Mouse (Mus musculus) hindbrain, embryonic 11.5 days (tissue): ENCODE results near the gene Itch. TPM values are rescaled to one million over a fixed set of nuclear protein-coding genes. Genes with fewer than 3 reads are reported as not detected.

Experiments
- ATAC-seq: fragments of 200-750 bp; cut with Nextera tagmentation; 2 replicates; pipeline ENCODE4 v1.8.0; 2017; ENCODE audit warnings: mild to moderate bottlenecking, moderate TSS enrichment, moderate library complexity; ENCODE audit not compliant: low FRiP score
- DNase-seq: peaks from one replicate; pipeline ENCODE4 v3.0.0-alpha.2; 2015; ENCODE audit warnings: low spot score
- H3K27ac ChIP-seq: fragments of 300-500 bp; sonication (generic); 2 replicates; pipeline ENCODE4 v1.5.1; 2014; ENCODE audit warnings: mild to moderate bottlenecking, low read depth, low read length
- H3K27me3 ChIP-seq: fragments of 300-500 bp; sonication (generic); 2 replicates; pipeline ENCODE4 v1.6.1; 2014; ENCODE audit warnings: mild to moderate bottlenecking, low read length, moderate library complexity, mixed read lengths; ENCODE audit not compliant: control insufficient read depth, insufficient read depth
- H3K36me3 ChIP-seq: fragments of 300-500 bp; sonication (generic); 2 replicates; pipeline ENCODE4 v1.6.1; 2014; ENCODE audit warnings: mild to moderate bottlenecking, low read length, moderate library complexity, mixed read lengths; ENCODE audit not compliant: control insufficient read depth, insufficient read depth
- H3K4me1 ChIP-seq: fragments of 300-500 bp; sonication (generic); replicated peaks from 2 replicates; pipeline ENCODE4 v1.6.1; 2014; ENCODE audit warnings: low read length, mixed read lengths; ENCODE audit not compliant: control insufficient read depth, insufficient read depth
- H3K4me2 ChIP-seq: fragments of 300-500 bp; sonication (generic); replicated peaks from 2 replicates; pipeline ENCODE4 v1.6.1; 2014; ENCODE audit warnings: mild to moderate bottlenecking, low read depth, low read length
- H3K4me3 ChIP-seq: fragments of 300-500 bp; sonication (generic); 2 replicates; pipeline ENCODE4 v1.5.1; 2014; ENCODE audit warnings: low read depth, low read length
- H3K9ac ChIP-seq: fragments of 300-500 bp; sonication (generic); 2 replicates; pipeline ENCODE4 v1.6.1; 2014; ENCODE audit warnings: low read depth, low read length
- H3K9me3 ChIP-seq: fragments of 300-500 bp; sonication (generic); 2 replicates; pipeline ENCODE4 v1.6.1; 2016; ENCODE audit warnings: low read length; ENCODE audit not compliant: control insufficient read depth
- WGBS: fragments of 180-500 bp; shearing (Covaris S2); extraction: QIAGEN DNeasy Blood & Tissue Kit; methylation state at CpG from one replicate; pipeline ENCODE4 v1.1.7; 2014; 5-methylcytosine and 5-hydroxymethylcytosine counted together
- polyA plus RNA-seq: library from polyadenylated mRNA; unstranded; fragments of >200 nt; fragmentation: Nextera tagmentation; extraction: Ambion mirVana; gene quantifications from 2 replicates; pipeline ENCODE4 v1.2.1, GENCODE M21; 2014

Itch gene
- polyA plus RNA-seq, 1 experiment from 2014 or later, result 56.6 TPM

- DNase-seq, result peak; percentile 99
- under 1% methylated on average over 50 of the region's 50 CpGs for WGBS
- peaks cover 2% of the 10 kb centered on the region; the same call in 1 of the 2 replicates for H3K4me1 ChIP-seq
- peak within 1 kb of the TSS; percentile 83 for H3K27ac ChIP-seq
- H3K9me3 ChIP-seq, result no peaks in the 10 kb centered on the region
- peak within 1 kb of the TSS; percentile 93 for H3K9ac ChIP-seq
- H3K4me3 ChIP-seq, result peak within 1 kb of the TSS; percentile 91
- no peaks in the 10 kb centered on the region for H3K36me3 ChIP-seq
- peak within 1 kb of the TSS; percentile 55 for H3K4me2 ChIP-seq
- H3K27me3 ChIP-seq, result no peaks in the 10 kb centered on the region
- peak; percentile 100 for ATAC-seq
These were observed 103.2 kb downstream of the Itch start, which contains the start of gene Dynlrb1 for GRCm38 (mm10) chr2:155236362-155236992. Dynlrb1 (plus strand) TSS chr2:155236533.

GRCm38 (mm10) chr2:155237276-155237675, 104.0 kb downstream of the Itch start:
- H3K9ac ChIP-seq, result peak overlapping the region; percentile 93
- no peaks in the 10 kb centered on the region for H3K9me3 ChIP-seq
- peaks cover 2% of the 10 kb centered on the region; the same call in 1 of the 2 replicates for H3K4me1 ChIP-seq
- ATAC-seq (no peak), DNase-seq (peak; percentile 12)
- no peak overlapping the region for H3K27ac ChIP-seq
- H3K36me3 ChIP-seq, result no peaks in the 10 kb centered on the region
- H3K4me2 ChIP-seq, result peak overlapping the region; percentile 55
- H3K4me3 ChIP-seq, result peak overlapping the region; percentile 91
- no peaks in the 10 kb centered on the region for H3K27me3 ChIP-seq
- WGBS, result 24% methylated on average over 4 of the region's 4 CpGs

GRCm38 (mm10) chr2:155240915-155241314, 107.6 kb downstream of the Itch start:
- H3K4me1 ChIP-seq, result peaks cover 2% of the 10 kb centered on the region; the same call in 1 of the 2 replicates
- DNase-seq, result no peak
- H3K4me3 ChIP-seq, result no peak overlapping the region
- peaks cover 13% of the 10 kb centered on the region; the same call in 1 of the 2 replicates for H3K36me3 ChIP-seq
- H3K4me2 ChIP-seq, result no peak overlapping the region
- no peaks in the 10 kb centered on the region for H3K27me3 ChIP-seq
- WGBS, result 78% methylated on average over 4 of the region's 4 CpGs
- H3K9me3 ChIP-seq, result no peaks in the 10 kb centered on the region
- H3K27ac ChIP-seq, result no peak overlapping the region
- no peak overlapping the region for H3K9ac ChIP-seq
- ATAC-seq, result no peak

DNA sequence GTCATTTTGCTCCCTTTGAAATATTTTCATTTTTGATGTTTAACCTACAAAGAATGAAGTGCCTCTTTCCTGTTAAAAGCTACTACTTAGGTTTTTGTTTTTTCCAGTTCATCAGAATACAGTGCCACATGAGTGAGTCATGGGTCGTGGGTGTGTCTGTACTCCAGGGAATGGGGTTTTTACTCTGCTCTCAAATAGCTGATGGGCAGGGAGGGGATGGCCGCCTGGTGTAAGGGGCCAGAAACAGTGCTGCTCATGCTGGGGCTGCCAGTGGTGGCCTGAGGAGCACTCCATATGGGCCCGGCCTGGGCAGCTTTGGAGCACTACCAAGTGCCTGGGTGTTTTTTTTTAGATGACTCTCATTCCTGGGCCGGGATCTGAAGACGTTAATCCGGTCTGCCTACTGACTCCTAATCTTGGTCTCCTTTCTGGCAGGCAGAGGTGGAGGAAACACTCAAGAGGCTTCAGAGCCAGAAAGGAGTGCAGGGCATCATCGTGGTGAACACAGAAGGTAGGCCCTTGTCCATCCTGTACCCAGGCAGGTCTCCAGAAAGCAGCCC, 109.1 kb downstream of the Itch start:
- DNase-seq, result no peak
- no peak for ATAC-seq
- Histone ChIP-seq H3K27ac (no peak overlapping the region), H3K36me3 (peaks cover 21% of the 10 kb centered on the region), H3K4me1 (peaks cover 2% of the 10 kb centered on the region; the same call in 1 of the 2 replicates), H3K4me2 (no peak overlapping the region), H3K9me3 (no peaks in the 10 kb centered on the region), H3K9ac (no peak overlapping the region), H3K27me3 (no peaks in the 10 kb centered on the region), H3K4me3 (no peak overlapping the region)
- 87% methylated on average over 7 of the region's 7 CpGs for WGBS

- 96% methylated on average over 4 of the region's 4 CpGs for WGBS
These were observed 112.9 kb downstream of the Itch start for GRCm38 (mm10) chr2:155246231-155246630.

DNA sequence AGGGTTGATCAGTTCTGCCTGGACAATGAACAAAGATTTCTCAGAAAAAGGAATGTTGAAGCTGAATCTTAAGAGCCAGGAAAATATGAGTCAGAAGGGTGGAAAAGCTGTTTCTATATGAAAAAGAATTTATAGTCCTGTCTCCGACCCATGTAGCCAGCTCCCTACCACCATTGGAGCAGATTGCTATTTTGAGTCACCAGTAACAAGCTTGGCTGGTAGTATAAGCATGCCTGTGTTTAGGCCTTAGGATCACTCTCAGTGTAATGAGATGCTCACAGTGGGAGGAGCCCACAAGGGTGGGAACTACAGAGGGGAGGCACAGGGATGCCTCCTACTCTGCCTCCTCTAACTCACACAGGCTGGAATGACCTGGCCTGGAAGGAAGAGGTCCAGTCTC, 114.9 kb downstream of the Itch start:
- DNase-seq (no peak), ATAC-seq (no peak)
- Histone ChIP-seq H3K9ac (no peak overlapping the region), H3K36me3 (peaks cover 23% of the 10 kb centered on the region), H3K27me3 (no peaks in the 10 kb centered on the region), H3K4me3 (no peak overlapping the region), H3K4me2 (no peak overlapping the region), H3K4me1 (no peaks in the 10 kb centered on the region), H3K9me3 (no peaks in the 10 kb centered on the region), H3K27ac (no peak overlapping the region)
- WGBS, result 96% methylated on average over 1 of the region's 1 CpGs

More at GRCm38 (mm10) chr2:155246231-155246630, 112.9 kb downstream of the Itch start:
- DNase-seq (no peak), ATAC-seq (no peak)
- H3K4me3 ChIP-seq, result no peak overlapping the region
- H3K36me3 ChIP-seq, result peaks cover 25% of the 10 kb centered on the region
- H3K4me1 ChIP-seq, result no peaks in the 10 kb centered on the region
- no peak overlapping the region for H3K9ac ChIP-seq
- no peaks in the 10 kb centered on the region for H3K9me3 ChIP-seq
- H3K27me3 ChIP-seq, result no peaks in the 10 kb centered on the region
- H3K4me2 ChIP-seq, result no peak overlapping the region
- no peak overlapping the region for H3K27ac ChIP-seq

GRCm38 (mm10) chr2:155248718-155249117, 115.4 kb downstream of the Itch start:
- H3K4me2 ChIP-seq, result no peak overlapping the region
- H3K36me3 ChIP-seq, result peaks cover 23% of the 10 kb centered on the region
- no peak overlapping the region for H3K9ac ChIP-seq
- H3K9me3 ChIP-seq, result no peaks in the 10 kb centered on the region
- ATAC-seq (no peak), DNase-seq (no peak)
- WGBS, result 86% methylated on average over 2 of the region's 2 CpGs
- no peaks in the 10 kb centered on the region for H3K27me3 ChIP-seq
- no peak overlapping the region for H3K27ac ChIP-seq
- no peak overlapping the region for H3K4me3 ChIP-seq
- H3K4me1 ChIP-seq, result no peaks in the 10 kb centered on the region

GRCm38 (mm10) chr2:155249588-155249987, 116.3 kb downstream of the Itch start:
- no peaks in the 10 kb centered on the region for H3K4me1 ChIP-seq
- ATAC-seq, result no peak

GRCm38 (mm10) chr2:155265526-155265925, 132.2 kb downstream of the Itch start:
- no peaks in the 10 kb centered on the region for H3K4me1 ChIP-seq
- H3K27ac ChIP-seq, result no peak overlapping the region
- WGBS, result 91% methylated on average over 6 of the region's 6 CpGs
- H3K4me2 ChIP-seq, result no peak overlapping the region
- H3K36me3 ChIP-seq, result no peaks in the 10 kb centered on the region
- H3K4me3 ChIP-seq, result no peak overlapping the region
- DNase-seq, result no peak
- no peaks in the 10 kb centered on the region for H3K27me3 ChIP-seq
- no peak overlapping the region for H3K9ac ChIP-seq
- no peaks in the 10 kb centered on the region for H3K9me3 ChIP-seq
- no peak for ATAC-seq

More at GRCm38 (mm10) chr2:155249588-155249987, 116.3 kb downstream of the Itch start:
- H3K9ac ChIP-seq, result no peak overlapping the region
- DNase-seq, result no peak
- no peak overlapping the region for H3K4me2 ChIP-seq
- H3K27ac ChIP-seq, result no peak overlapping the region
- WGBS, result 93% methylated on average over 5 of the region's 5 CpGs
- no peak overlapping the region for H3K4me3 ChIP-seq
- no peaks in the 10 kb centered on the region for H3K27me3 ChIP-seq
- no peaks in the 10 kb centered on the region for H3K9me3 ChIP-seq
- peaks cover 16% of the 10 kb centered on the region for H3K36me3 ChIP-seq
